Mouse (Mus musculus): ENCODE measurements around the gene Gpc5.

Gpc5 gene

GRCm38 (mm10) chr14:115580466-115581255 lies 488.6 kb downstream of the Gpc5 start:
- DNase-seq = no peak

GRCm38 (mm10) chr14:115581256-115581633 lies 489.2 kb downstream of the Gpc5 start:
- DNase-seq = no peak

GRCm38 (mm10) chr14:115600259-115601029 lies 508.4 kb downstream of the Gpc5 start:
- DNase-seq = peak; percentile 30 to 48

DNA sequence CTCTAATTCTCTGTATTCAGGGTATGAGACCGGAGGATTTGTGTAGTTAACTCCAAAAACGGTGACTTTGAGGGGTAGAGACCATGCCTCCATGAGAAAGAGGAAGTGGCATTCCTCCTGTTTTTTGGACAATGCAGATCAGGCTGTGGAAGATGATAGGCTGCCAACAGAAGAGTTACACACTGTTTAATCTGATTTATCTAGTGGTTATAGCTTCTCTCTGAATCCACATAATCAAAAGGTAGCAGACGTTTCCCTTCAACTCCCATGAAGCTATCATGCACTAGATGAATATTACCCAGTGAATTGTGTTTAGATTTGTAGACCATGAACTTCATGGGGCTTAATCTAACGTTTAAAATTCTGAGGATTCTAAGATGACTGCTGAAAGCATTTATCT lies 522.1 kb downstream of the Gpc5 start:
- DNase-seq = no peak

- DNase-seq = peak; percentile 26 to 28
These were observed 524.3 kb downstream of the Gpc5 start for GRCm38 (mm10) chr14:115616305-115616704.

DNA sequence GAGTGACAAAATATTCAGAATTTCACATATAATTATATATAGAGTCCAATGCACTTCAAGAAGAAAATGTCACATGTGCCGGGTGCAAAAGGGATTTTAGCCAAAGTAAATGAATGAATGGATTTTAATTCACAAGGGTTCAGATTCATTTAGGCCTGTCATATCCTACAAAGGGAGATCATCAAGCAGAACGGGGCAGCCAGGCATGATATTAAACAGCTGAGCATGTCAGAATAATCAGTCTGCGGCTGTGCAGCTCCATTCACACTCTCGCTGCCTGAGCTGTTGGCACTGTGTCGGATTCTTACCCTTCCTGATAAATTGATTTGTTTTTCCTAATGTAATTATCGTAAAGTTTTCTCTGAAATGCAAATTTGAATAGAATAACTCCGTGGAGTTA lies 524.8 kb downstream of the Gpc5 start:
- peak; percentile 76 to 80 for DNase-seq

GRCm38 (mm10) chr14:115620473-115620872 lies 528.5 kb downstream of the Gpc5 start:
- DNase-seq = peak; percentile 12 to 40

DNA sequence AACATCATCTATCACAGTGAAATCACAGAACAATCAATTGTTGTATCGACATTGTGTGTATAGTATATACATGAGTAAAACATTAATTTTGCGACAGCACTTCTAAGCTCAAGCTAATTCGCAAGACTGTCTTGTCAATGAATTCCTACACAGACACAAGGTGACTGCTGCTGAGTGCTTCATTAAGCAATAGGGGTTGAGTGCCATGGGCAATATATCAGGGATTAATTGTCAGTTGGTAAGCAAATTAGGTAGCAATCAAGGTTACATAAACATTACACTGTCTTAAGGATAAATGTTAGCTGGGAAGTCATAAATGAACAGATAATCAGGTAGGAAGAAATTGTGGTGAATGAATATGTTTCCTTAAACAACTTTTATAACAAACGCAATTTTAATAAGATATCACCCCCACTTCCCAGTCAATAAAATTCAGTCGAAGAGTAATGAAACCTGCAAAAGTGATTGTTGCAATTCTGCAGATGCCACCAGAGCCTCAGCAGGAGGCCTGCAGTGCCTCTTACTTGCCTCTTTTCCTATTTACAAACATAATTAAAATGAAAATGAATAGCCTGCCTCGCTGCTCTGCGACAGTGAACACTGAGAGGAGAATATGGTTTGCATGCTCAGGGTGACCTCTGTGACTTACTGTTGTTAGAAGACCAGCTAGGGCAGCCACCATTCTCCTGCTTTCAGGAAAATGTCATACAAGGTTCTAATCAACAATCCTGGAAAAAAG lies 539.3 kb downstream of the Gpc5 start:
- DNase-seq = no peak

- no peak for DNase-seq
These were observed 541.3 kb downstream of the Gpc5 start for GRCm38 (mm10) chr14:115633311-115633710.

DNA sequence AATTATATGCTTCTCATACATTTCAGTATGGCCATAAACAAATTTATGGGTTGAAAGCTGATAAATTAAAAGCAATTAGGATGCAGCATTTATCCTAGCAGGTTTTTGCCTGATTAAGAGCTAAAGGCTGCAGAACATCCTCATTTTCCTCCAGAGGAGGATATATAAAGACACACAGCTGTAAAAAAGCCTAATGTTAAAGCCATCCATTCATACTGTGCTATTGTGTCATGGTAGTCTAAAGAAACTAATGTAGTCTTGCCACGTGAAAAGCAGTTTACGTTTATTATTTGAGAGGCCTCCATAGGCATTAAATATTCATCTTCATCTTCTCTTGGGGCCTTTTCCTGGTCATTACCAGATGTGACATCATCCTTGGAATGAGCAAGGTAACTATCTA lies 587.9 kb downstream of the Gpc5 start:
- DNase-seq = no peak

DNA sequence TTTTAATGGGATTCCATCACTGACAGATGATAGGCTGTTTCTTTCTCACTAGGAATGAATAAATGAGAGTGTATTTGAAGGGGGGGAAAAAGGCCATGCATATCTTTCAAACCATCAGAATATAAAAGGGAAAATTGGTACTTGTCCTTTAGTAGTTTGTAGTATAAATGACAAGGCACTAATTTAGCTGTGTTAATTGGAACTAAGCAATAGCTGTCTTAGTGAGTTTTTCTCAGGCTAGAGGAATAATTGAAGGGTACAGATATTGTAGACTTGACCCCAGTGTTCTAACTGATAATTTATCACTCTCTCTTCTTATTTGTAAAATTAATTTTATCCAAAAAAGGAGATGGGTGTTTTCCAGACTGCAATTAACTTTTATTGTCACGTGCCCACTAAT lies 654.0 kb downstream of the Gpc5 start:
- no peak for DNase-seq

- DNase-seq = no peak
These were observed 668.2 kb downstream of the Gpc5 start for GRCm38 (mm10) chr14:115760241-115760640.

DNA sequence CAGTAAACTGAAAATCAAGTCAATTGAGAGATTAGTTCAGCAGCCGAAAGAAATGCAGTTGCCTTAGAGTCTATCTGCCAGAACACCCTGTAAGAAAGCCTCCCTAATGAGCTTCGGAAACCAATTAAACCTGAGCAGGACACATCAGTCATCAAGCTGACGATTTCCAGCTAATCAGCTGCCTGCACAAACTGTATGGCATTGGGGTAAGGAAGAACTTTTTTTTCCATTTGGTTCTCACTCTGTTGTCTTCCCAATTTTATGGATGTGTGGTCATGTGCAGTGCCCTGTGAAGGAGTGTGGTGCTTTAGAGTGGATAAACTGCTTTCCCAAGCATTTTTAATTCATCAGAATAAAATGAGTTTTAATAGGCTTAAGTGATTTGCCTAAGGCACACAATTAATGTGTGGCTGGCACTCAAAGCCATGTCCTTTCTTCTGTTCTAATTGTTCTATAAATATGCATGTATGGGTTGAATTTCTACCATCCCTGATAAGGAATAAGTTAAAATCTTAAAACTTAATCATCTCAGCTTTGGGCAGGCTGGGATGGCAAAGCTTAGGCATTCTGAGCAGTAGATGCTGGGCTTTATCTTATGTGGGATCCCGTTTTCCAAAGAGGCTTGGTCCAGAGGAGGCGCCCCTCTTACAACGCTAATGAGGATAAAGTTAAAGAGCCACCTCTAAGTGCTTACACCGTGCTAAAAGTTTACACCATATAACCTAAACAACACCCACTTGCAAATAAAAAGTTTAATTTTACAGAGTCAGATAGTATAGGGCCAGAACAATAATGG lies 687.6 kb downstream of the Gpc5 start:
- DNase-seq = no peak

- DNase-seq = no peak
These were observed 712.7 kb downstream of the Gpc5 start for GRCm38 (mm10) chr14:115804751-115805150.

DNA sequence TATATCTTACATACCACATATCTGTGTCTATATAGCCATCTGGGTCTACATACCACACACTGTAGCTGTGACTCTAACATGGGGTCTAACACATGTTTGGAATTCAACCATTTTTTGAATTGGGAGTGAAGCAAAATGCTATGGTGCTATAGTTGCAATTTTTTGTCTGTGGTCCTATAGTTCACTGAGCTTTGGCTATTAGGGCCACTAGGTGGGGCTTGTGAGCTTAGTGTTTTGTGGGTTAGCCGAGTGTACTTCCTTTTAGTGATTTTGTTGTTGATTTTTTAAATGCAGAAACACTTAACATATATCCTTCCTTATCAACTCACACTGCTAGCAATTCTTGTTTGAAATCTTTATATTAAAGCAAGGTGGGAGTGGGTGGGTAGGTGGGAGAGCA lies 727.0 kb downstream of the Gpc5 start:
- DNase-seq = peak; percentile 34 to 35

- DNase-seq = peak; percentile 44 to 51
These were observed 729.6 kb downstream of the Gpc5 start for GRCm38 (mm10) chr14:115821657-115822056.

GRCm38 (mm10) chr14:115830485-115830884 lies 738.5 kb downstream of the Gpc5 start:
- DNase-seq = peak in 1 of 2 experiments; percentile 7

- peak; percentile 86 to 89 for DNase-seq
These were observed 739.3 kb downstream of the Gpc5 start for GRCm38 (mm10) chr14:115831219-115831755.

GRCm38 (mm10) chr14:115831854-115832625 lies 740.0 kb downstream of the Gpc5 start:
- DNase-seq = no peak

DNA sequence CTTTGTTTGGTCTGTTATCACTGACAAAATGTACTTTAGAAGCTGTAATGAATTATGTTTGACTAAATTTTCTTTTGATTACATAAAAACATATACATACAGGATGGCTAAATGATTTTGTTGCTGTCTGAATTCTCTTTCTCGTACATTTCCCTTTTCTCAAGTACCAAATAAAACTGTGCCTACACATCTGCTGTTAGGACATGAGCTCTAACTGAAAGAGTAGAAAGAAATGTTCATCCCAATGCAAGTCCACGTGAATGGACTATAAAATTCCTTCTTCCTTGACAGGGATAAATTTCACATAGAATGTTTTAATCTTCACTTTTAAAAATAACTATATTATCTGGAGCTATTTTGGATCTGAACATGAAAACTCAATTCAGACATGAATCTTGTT lies 751.8 kb downstream of the Gpc5 start:
- DNase-seq = no peak

- no peak for DNase-seq
These were observed 752.9 kb downstream of the Gpc5 start for GRCm38 (mm10) chr14:115844773-115845427.

Data from cerebellum, postnatal 10 days (tissue).